Mouse (Mus musculus) adrenal gland, adult 10 weeks (tissue): ENCODE data around the gene Elovl6. TPM values are rescaled to one million over a fixed set of nuclear protein-coding genes. Genes with fewer than 3 reads are reported as not detected.

Source experiments
- polyA plus RNA-seq: library from polyadenylated mRNA; stranded (reverse); fragments of 350-450 nt; fragmentation: Illumina TruSeq; extraction: RNeasy Lipid Tissue Mini Kit (QIAGEN cat#74804); gene quantifications from one replicate; pipeline ENCODE4 v1.2.3, GENCODE M21; 2014; ENCODE audit warnings: low read depth, low replicate concordance

Gene Elovl6
- 98.0 TPM for polyA plus RNA-seq

DNA sequence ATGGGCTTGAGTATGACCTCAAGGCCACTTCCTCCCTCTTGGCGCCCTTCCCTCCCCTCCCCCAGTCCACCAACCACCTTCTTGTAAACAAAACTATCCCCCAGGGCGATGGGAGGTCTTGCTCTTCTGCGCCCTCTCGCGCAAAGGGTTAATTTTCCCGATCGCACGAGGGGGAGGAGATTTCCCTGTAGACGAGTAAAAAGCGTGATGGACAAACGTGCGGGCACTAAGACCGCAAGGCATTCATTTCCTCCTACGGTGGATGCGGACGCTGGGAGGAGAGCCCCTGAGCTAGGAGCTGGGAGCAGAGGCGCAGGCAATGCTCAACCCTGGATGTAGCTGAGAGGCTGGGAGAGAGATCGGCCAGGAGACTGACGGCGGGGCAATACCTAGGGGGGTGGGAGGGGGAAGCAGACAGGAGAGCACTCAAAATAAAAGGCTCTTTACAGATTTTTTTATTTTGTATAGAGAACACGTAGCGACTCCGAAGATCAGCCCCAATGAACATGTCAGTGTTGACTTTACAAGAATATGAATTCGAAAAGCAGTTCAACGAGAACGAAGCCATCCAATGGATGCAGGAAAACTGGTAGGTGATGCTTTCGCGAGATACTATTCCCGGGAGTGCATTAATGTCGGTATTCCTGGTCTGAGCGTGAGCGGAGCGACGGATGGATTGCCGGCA, at the start of gene Elovl6:
TSS of gene Elovl6 (plus strand) at position 176 of the 685 bp plus-strand sequence.

Other genes with a start within 250 kb of the Elovl6 start
- gene Enpep, start 199.6 kb upstream of the Elovl6 start, polyA plus RNA-seq: 25.4 TPM
- gene Egf, start 223.0 kb downstream of the Elovl6 start, polyA plus RNA-seq: 0.99 TPM